Mouse (Mus musculus) ES-Bruce4 (cell line): Measurements from ENCODE around the gene Amz2. TPM values are rescaled to one million over a fixed set of nuclear protein-coding genes. Genes with fewer than 3 reads are reported as not detected.

ENCODE experiments used
- H3K27ac ChIP-seq: 2 replicates; pipeline ENCODE4 v1.5.1; 2012; ENCODE audit warnings: low read length, inconsistent platforms; ENCODE audit not compliant: insufficient read depth
- H3K27me3 ChIP-seq: 2 replicates; pipeline ENCODE4 v1.6.1; 2012; ENCODE audit warnings: mild to moderate bottlenecking, low read length, inconsistent platforms; ENCODE audit not compliant: control insufficient read depth, poor library complexity, insufficient read depth, severe bottlenecking
- H3K36me3 ChIP-seq: 2 replicates; pipeline ENCODE4 v1.6.1; 2012; ENCODE audit warnings: inconsistent platforms, mild to moderate bottlenecking, low read length, moderate library complexity; ENCODE audit not compliant: control insufficient read depth, poor library complexity, insufficient read depth, severe bottlenecking
- H3K4me1 ChIP-seq: one replicate; pipeline ENCODE4 v1.8.1; 2011; ENCODE audit warnings: low read length; ENCODE audit not compliant: control insufficient read depth, insufficient read depth
- H3K4me3 ChIP-seq: 2 replicates; pipeline ENCODE4 v1.5.1; 2011; ENCODE audit warnings: low read depth, mild to moderate bottlenecking, low read length
- H3K9ac ChIP-seq: 2 replicates; pipeline ENCODE4 v1.6.1; 2012; ENCODE audit warnings: low read depth, mild to moderate bottlenecking, inconsistent platforms; ENCODE audit not compliant: poor library complexity, severe bottlenecking
- H3K9me3 ChIP-seq: replicated peaks from 2 replicates; pipeline ENCODE4 v1.6.1; 2012; ENCODE audit warnings: mild to moderate bottlenecking, low read length, inconsistent platforms; ENCODE audit not compliant: control insufficient read depth, poor library complexity, insufficient read depth, severe bottlenecking
- CTCF ChIP-seq: IDR thresholded peaks from one replicate; pipeline ENCODE4 v1.8.1; 2011; ENCODE audit warnings: low read depth, low read length
- EP300 ChIP-seq: IDR thresholded peaks from 2 replicates; pipeline ENCODE4 v1.6.1; 2011; ENCODE audit warnings: low read depth, low read length; ENCODE audit not compliant: insufficient read depth
- POLR2A ChIP-seq: IDR thresholded peaks from one replicate; pipeline ENCODE4 v1.8.1; 2011; ENCODE audit warnings: low read length; ENCODE audit not compliant: insufficient read depth
- polyA plus RNA-seq: library from polyadenylated mRNA; stranded (reverse); fragments of >200 nt; gene quantifications from 2 replicates; pipeline ENCODE4 v1.2.4, GENCODE M21; 2011; ENCODE audit warnings: low read depth; ENCODE audit not compliant: missing spikeins, insufficient read depth, insufficient read length

The Amz2 gene
- polyA plus RNA-seq, 1 experiment, result 78.5 TPM

- H3K4me1 ChIP-seq, result no peaks in the 10 kb centered on the region
- no peaks in the 10 kb centered on the region for H3K36me3 ChIP-seq
- H3K27me3 ChIP-seq, result no peaks in the 10 kb centered on the region
- no peak overlapping the region for H3K27ac ChIP-seq
- no peak overlapping the region for H3K4me3 ChIP-seq
- H3K9me3 ChIP-seq, result no peaks in the 10 kb centered on the region
- TF ChIP-seq EP300 (no peak), CTCF (no peak), POLR2A (no peak)
- H3K9ac ChIP-seq, result no peak overlapping the region
Measured at GRCm38 (mm10) chr11:109389046-109389445, 36.7 kb upstream of the Amz2 start.

DNA sequence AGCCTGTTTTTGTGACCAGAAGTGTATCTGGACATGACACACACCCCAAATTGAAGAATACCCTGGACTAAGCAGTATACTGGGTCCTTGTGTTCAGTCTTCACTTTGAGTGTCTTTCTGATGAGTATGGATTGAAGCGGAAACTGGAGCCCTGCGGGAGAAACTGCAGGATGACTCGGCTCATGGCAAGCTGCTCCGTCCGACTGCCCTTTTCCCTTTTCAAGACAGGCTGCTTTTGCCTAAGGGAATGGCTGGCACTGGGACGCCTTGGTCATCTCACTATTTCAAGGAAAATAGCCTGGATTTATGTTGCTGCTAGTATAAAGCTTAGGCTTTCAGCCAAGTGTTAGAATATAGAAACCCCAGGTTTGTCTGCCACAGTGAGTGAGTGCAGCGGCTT is 34.5 kb upstream of the Amz2 start:
- no peaks in the 10 kb centered on the region for H3K27me3 ChIP-seq
- H3K9ac ChIP-seq, result no peak overlapping the region
- peaks cover 7% of the 10 kb centered on the region for H3K36me3 ChIP-seq
- no peaks in the 10 kb centered on the region for H3K9me3 ChIP-seq
- H3K27ac ChIP-seq, result no peak overlapping the region
- peaks cover 2% of the 10 kb centered on the region for H3K4me1 ChIP-seq
- H3K4me3 ChIP-seq, result no peak overlapping the region
- TF ChIP-seq CTCF, result no peak
- TF ChIP-seq POLR2A, result no peak
- no peak for TF ChIP-seq EP300

DNA sequence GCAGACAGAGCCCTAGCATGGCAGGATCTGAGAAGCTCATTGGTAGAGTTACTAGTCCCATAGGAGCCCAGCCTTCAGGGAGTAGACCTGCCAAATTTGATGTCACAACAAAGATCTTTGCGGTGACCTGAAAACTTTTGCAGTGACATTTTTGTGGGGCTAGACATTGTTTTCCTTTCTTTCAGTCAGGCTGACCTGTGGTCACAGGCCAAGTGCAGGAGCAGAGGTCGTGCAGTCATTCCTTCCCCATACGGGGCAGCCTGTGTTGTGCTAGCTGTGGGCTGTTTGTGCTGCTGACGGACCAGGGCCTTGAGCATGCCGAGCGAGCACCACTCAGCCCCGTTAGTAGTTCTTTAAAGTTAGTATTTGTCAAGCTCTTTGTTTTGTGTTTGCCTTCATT is 34.0 kb upstream of the Amz2 start:
- H3K9ac ChIP-seq, result no peak overlapping the region
- H3K27ac ChIP-seq, result no peak overlapping the region
- H3K4me3 ChIP-seq, result no peak overlapping the region
- no peaks in the 10 kb centered on the region for H3K27me3 ChIP-seq
- no peaks in the 10 kb centered on the region for H3K9me3 ChIP-seq
- H3K4me1 ChIP-seq, result peaks cover 2% of the 10 kb centered on the region
- TF ChIP-seq POLR2A (no peak), CTCF (no peak), EP300 (no peak)
- H3K36me3 ChIP-seq, result peaks cover 11% of the 10 kb centered on the region

GRCm38 (mm10) chr11:109392601-109393000 is 33.1 kb upstream of the Amz2 start:
- peaks cover 18% of the 10 kb centered on the region for H3K36me3 ChIP-seq
- no peak overlapping the region for H3K9ac ChIP-seq
- TF ChIP-seq POLR2A, result no peak
- no peak for TF ChIP-seq CTCF
- no peak for TF ChIP-seq EP300
- no peak overlapping the region for H3K27ac ChIP-seq
- no peaks in the 10 kb centered on the region for H3K27me3 ChIP-seq
- peaks cover 2% of the 10 kb centered on the region for H3K4me1 ChIP-seq
- H3K4me3 ChIP-seq, result no peak overlapping the region
- H3K9me3 ChIP-seq, result no peaks in the 10 kb centered on the region

DNA sequence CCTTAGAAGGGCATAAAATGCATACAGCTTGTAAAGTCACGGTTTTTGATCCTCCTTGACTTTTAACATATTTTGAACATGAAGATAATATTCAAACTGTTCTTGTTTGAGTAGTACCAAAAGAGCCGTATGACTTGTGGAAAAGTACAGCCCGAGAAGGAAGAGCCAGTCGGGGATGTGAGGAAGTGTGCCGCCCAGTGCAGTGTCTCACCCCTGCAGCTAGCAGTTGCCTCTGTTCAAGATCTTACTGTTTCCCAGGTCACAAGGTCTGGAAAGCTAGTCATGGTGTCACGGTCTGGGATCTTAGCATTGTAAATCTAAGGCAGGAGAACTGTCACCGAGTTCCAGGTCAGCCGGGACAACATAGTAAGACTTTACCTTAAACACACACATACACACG is 31.0 kb upstream of the Amz2 start:
- no peak overlapping the region for H3K27ac ChIP-seq
- no peak overlapping the region for H3K9ac ChIP-seq
- H3K4me1 ChIP-seq, result peaks cover 2% of the 10 kb centered on the region
- no peak overlapping the region for H3K4me3 ChIP-seq
- no peaks in the 10 kb centered on the region for H3K27me3 ChIP-seq
- H3K9me3 ChIP-seq, result no peaks in the 10 kb centered on the region
- peaks cover 24% of the 10 kb centered on the region for H3K36me3 ChIP-seq
- TF ChIP-seq POLR2A, result no peak
- TF ChIP-seq CTCF, result no peak
- TF ChIP-seq EP300, result no peak

DNA sequence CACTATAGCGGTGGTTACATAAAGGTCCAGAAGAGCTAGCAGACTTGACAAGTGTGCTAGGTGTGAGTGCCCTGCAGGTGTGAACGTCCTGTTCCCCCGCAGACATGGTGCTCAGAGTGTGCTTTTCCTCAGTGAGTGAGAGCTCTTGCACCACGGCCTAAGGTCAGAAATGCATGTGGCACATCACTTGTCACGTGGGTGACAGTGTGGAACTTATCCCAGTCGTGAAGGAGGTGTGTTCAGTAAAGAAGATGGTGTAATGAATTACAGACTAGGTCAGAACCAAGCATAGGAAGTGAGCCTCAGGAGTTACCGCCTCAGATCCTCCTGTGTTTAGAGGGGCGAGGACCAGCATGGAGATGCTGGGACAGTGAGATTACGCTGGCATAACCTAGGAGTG is 30.5 kb upstream of the Amz2 start:
- TF ChIP-seq EP300 (no peak), POLR2A (no peak), CTCF (no peak)
- Histone ChIP-seq H3K4me1 (peaks cover 2% of the 10 kb centered on the region), H3K36me3 (peaks cover 24% of the 10 kb centered on the region)

More for the DNA sequence above, 30.5 kb upstream of the Amz2 start:
- Histone ChIP-seq H3K9me3 (no peaks in the 10 kb centered on the region), H3K4me3 (no peak overlapping the region), H3K27me3 (no peaks in the 10 kb centered on the region), H3K27ac (no peak overlapping the region), H3K9ac (no peak overlapping the region)
